Mouse (Mus musculus): ENCODE results near the gene Asb6.

- TF ChIP-seq CTCF (IDR thresholded peaks at IDR 0.05; ENCODE audit: control insufficient read depth, insufficient read depth, low read length): no peak
- no peak for TF ChIP-seq POLR2A (IDR thresholded peaks at IDR 0.05; ENCODE audit: borderline replicate concordance, control insufficient read depth, low read depth, low read length)
Measured at GRCm38 (mm10) chr2:30863574-30863973, 33.4 kb upstream of the Asb6 start.
